Mouse (Mus musculus) thymus, adult 2 months (tissue): Measurements from ENCODE around the gene Cbl.

Experiments
- CTCF ChIP-seq: fragments of 200-500 bp; IDR thresholded peaks from 2 replicates; pipeline ENCODE4 v1.5.1; 2012; ENCODE audit warnings: mild to moderate bottlenecking, control low read depth, low read length, moderate library complexity, borderline replicate concordance; ENCODE audit not compliant: control insufficient read depth, poor library complexity, insufficient read depth; ENCODE audit errors: extremely low read depth
- POLR2A ChIP-seq: fragments of 200-500 bp; IDR thresholded peaks from 2 replicates; pipeline ENCODE4 v1.6.1; 2012; ENCODE audit warnings: mild to moderate bottlenecking, low read length, control low read depth, moderate library complexity; ENCODE audit not compliant: control insufficient read depth, poor library complexity, insufficient read depth; ENCODE audit errors: extremely low read depth

DNA sequence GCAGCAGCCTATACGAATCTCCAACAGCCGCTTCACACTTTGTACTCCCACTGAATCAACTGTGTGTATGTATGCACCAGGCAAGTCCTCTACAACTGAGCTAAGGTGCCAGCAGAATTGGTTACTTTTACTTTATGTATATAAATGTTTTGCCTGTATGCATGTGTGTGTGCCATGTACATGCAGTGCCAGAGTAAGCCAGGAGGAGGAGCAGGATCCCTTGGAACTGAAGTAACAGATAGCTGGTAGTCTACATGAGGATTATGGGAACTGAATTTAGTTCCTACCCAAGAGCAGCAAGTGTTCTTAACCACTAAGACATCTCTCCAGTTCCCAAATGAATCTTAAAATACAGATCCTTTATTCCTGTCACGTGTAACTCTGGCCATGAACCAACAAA lies 51.6 kb downstream of the Cbl start:
- TF ChIP-seq POLR2A: no peak
- TF ChIP-seq CTCF: no peak
